Mouse (Mus musculus): ENCODE data around the gene Angptl8. TPM values are rescaled to one million over a fixed set of nuclear protein-coding genes. Genes with fewer than 3 reads are reported as not detected.
"Not testable (repeated sequence)": the region's sequence is repeated elsewhere in the genome, so short reads cannot be mapped to it uniquely, and the experiment has no call there.

Angptl8 gene
- polyA plus RNA-seq (2012; ENCODE audit: insufficient read depth, insufficient read length, missing spikeins) = 54.2 and 167 TPM in 2 replicates

DNA sequence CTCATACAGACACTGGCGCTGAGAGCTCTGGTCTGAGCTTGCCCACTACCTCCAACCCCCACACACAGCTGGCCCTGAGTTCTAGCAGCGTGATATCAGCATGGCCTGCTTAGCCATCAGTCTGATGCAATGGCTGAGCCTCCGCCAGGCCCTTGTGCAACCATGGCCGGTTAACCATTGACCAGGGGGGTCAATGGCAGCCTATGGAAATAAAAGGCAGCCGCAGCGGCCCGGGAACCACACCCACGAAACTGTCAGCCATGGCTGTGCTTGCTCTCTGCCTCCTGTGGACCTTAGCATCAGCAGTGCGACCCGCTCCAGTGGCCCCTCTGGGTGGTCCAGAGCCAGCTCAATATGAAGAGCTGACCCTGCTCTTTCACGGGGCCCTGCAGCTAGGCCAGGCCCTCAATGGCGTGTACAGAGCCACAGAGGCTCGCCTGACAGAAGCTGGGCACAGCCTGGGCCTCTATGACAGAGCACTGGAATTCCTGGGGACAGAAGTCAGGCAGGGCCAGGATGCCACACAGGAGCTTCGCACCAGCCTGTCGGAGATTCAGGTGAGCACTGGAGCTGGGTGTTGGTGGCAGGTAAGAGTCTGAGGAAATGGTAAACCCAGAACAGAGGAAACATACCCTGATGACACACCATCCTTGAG, at the start of gene Angptl8:
TSS of gene Angptl8 (plus strand) at position 253 of the 655 bp plus-strand sequence.
- Histone ChIP-seq H3K4me3 (ENCODE audit: insufficient read depth, low read depth, low read length) (peak within 1 kb of the TSS; percentile 67), H3K4me1 (ENCODE audit: control insufficient read depth, insufficient read depth, insufficient read length, low read length) (peaks cover 9% of the 10 kb centered on the region), H3K27ac (replicated peaks; ENCODE audit: low read depth, low read length) (peak within 1 kb of the TSS; percentile 93)

GRCm38 (mm10) chr9:21786309-21786708, 49.0 kb upstream of the Angptl8 start:
- H3K4me3 ChIP-seq (ENCODE audit: insufficient read depth, low read depth, low read length); H3K4me1 ChIP-seq (ENCODE audit: control insufficient read depth, insufficient read depth, insufficient read length, low read length); H3K27ac ChIP-seq (replicated peaks; ENCODE audit: low read depth, low read length): not testable (repeated sequence)

- H3K27ac ChIP-seq (replicated peaks; ENCODE audit: low read depth, low read length) = no peak overlapping the region
- no peak overlapping the region for H3K4me3 ChIP-seq (ENCODE audit: insufficient read depth, low read depth, low read length)
Observed at GRCm38 (mm10) chr9:21786906-21787305, 48.4 kb upstream of the Angptl8 start.

DNA sequence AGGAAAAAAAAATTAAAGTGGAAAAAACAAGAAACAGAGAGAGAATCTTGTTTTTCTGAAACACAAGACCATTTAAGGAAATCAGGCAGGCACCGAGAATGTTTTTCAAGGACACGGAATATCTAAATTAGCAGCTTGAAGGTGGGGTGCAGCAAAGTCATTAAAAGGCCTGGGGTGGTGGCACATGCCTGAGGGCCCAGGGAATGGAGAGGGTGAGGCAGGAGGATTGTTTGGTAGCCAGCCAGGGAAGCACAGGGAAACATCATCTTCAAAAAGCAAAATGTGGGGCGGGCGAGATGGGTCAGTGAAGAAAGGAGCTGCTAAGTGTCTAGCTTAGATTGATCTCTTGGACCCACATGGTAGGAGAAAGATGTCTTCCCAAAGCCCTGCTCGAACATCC, 47.7 kb upstream of the Angptl8 start:
- Histone ChIP-seq H3K27ac (replicated peaks; ENCODE audit: low read depth, low read length) (no peak overlapping the region), H3K4me3 (ENCODE audit: insufficient read depth, low read depth, low read length) (no peak overlapping the region), H3K4me1 (ENCODE audit: control insufficient read depth, insufficient read depth, insufficient read length, low read length) (peaks cover 9% of the 10 kb centered on the region)

More at GRCm38 (mm10) chr9:21786906-21787305, 48.4 kb upstream of the Angptl8 start:
- peaks cover 5% of the 10 kb centered on the region for H3K4me1 ChIP-seq (ENCODE audit: control insufficient read depth, insufficient read depth, insufficient read length, low read length)

GRCm38 (mm10) chr9:21788234-21788633, 47.1 kb upstream of the Angptl8 start:
- no peak overlapping the region for H3K4me3 ChIP-seq (ENCODE audit: insufficient read depth, low read depth, low read length)
- peaks cover 13% of the 10 kb centered on the region for H3K4me1 ChIP-seq (ENCODE audit: control insufficient read depth, insufficient read depth, insufficient read length, low read length)
- 0 out of 2 replicates have a peak overlapping the region, but pooled peaks have one; percentile 3 for H3K27ac ChIP-seq (replicated peaks; ENCODE audit: low read depth, low read length)

DNA sequence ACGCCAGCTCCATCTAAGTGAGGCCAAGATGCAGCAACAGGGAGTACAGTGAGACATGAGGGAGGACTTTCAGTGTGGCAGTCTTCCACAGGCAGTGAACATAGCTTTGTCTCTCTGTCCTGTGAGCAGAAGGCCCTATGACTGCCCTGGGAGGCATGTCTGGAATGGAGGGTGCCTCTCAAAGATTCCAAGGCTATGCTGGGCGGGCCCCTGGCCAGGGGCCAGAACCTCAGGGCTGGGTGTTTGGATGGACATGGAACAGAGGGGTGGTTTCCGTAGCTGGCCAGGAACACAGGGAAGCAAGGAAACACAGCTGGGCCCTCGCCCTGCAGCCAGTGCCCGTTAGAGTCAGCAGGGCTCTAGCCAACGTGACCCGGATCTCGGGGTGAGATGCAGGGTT, 43.4 kb upstream of the Angptl8 start:
- H3K4me3 ChIP-seq (ENCODE audit: insufficient read depth, low read depth, low read length) = no peak overlapping the region
- peak overlapping the region; percentile 23; the same call in 1 of the 2 replicates for H3K27ac ChIP-seq (replicated peaks; ENCODE audit: low read depth, low read length)
- peaks cover 14% of the 10 kb centered on the region for H3K4me1 ChIP-seq (ENCODE audit: control insufficient read depth, insufficient read depth, insufficient read length, low read length)

- Histone ChIP-seq H3K4me3 (ENCODE audit: insufficient read depth, low read depth, low read length) (no peak overlapping the region), H3K27ac (replicated peaks; ENCODE audit: low read depth, low read length) (no peak overlapping the region), H3K4me1 (ENCODE audit: control insufficient read depth, insufficient read depth, insufficient read length, low read length) (peaks cover 17% of the 10 kb centered on the region)
Observed at GRCm38 (mm10) chr9:21792644-21793043, 42.7 kb upstream of the Angptl8 start.

- H3K27ac ChIP-seq (replicated peaks; ENCODE audit: low read depth, low read length); H3K4me3 ChIP-seq (ENCODE audit: insufficient read depth, low read depth, low read length): not testable (repeated sequence)
- H3K4me1 ChIP-seq (ENCODE audit: control insufficient read depth, insufficient read depth, insufficient read length, low read length) = peaks cover 17% of the 10 kb centered on the region
Observed at GRCm38 (mm10) chr9:21793507-21793906, 41.8 kb upstream of the Angptl8 start.

GRCm38 (mm10) chr9:21794344-21794834, 40.9 kb upstream of the Angptl8 start:
- no peak overlapping the region for H3K4me3 ChIP-seq (ENCODE audit: insufficient read depth, low read depth, low read length)
- no peak overlapping the region for H3K27ac ChIP-seq (replicated peaks; ENCODE audit: low read depth, low read length)
- peaks cover 20% of the 10 kb centered on the region for H3K4me1 ChIP-seq (ENCODE audit: control insufficient read depth, insufficient read depth, insufficient read length, low read length)

GRCm38 (mm10) chr9:21794925-21795324, 40.4 kb upstream of the Angptl8 start:
- H3K27ac ChIP-seq (replicated peaks; ENCODE audit: low read depth, low read length) = no peak overlapping the region
- no peak overlapping the region for H3K4me3 ChIP-seq (ENCODE audit: insufficient read depth, low read depth, low read length)
- peaks cover 20% of the 10 kb centered on the region for H3K4me1 ChIP-seq (ENCODE audit: control insufficient read depth, insufficient read depth, insufficient read length, low read length)

- H3K4me3 ChIP-seq (ENCODE audit: insufficient read depth, low read depth, low read length) = no peak overlapping the region
- peaks cover 20% of the 10 kb centered on the region for H3K4me1 ChIP-seq (ENCODE audit: control insufficient read depth, insufficient read depth, insufficient read length, low read length)
- no peak overlapping the region for H3K27ac ChIP-seq (replicated peaks; ENCODE audit: low read depth, low read length)
Observed at GRCm38 (mm10) chr9:21795579-21795978, 39.7 kb upstream of the Angptl8 start.

DNA sequence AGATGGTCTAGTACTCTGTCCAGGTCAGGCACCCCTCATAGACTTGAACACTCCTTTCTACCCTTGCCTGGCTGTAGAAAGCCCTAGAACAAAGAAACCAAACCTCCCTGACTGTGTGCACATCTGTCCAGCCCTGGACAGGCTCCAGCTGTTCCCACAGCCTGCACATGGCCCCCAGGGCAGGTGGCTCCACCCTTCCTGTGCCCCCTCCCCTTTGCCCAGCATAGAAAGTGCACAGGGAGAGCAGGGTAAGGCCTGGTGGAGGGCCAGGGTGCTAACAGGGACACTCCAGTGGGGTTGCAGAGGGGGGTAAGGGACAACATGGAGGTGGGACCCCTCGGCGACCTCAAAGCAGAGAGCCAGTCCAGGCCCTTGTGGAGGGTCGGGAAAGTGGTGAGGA, 39.1 kb upstream of the Angptl8 start:
- H3K4me1 ChIP-seq (ENCODE audit: control insufficient read depth, insufficient read depth, insufficient read length, low read length) = peaks cover 20% of the 10 kb centered on the region
- no peak overlapping the region for H3K27ac ChIP-seq (replicated peaks; ENCODE audit: low read depth, low read length)
- no peak overlapping the region; the same call in 1 of the 2 replicates for H3K4me3 ChIP-seq (ENCODE audit: insufficient read depth, low read depth, low read length)

DNA sequence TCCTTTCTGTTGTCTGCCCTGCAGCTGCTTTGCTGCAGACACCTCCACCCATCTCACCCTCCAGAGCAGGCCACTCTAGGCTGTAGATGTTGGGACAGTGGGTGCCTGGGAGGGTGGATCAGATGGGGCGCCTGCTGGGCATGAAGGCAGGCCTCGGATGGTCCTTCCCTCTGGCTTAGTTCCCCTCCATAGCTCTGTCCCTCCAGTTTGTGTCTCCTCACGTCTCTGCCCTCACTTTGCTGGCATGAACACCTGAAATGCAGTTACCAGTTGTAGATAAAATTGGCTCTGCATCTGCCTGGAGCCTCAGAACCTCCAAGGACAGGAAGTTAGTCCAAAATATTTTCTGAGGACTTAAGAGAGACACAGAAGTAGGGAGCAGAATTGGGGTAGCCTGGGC, 38.4 kb upstream of the Angptl8 start:
- peak overlapping the region; percentile 92 for H3K4me3 ChIP-seq (ENCODE audit: insufficient read depth, low read depth, low read length)
- H3K4me1 ChIP-seq (ENCODE audit: control insufficient read depth, insufficient read depth, insufficient read length, low read length) = peaks cover 20% of the 10 kb centered on the region
- H3K27ac ChIP-seq (replicated peaks; ENCODE audit: low read depth, low read length) = no peak overlapping the region

DNA sequence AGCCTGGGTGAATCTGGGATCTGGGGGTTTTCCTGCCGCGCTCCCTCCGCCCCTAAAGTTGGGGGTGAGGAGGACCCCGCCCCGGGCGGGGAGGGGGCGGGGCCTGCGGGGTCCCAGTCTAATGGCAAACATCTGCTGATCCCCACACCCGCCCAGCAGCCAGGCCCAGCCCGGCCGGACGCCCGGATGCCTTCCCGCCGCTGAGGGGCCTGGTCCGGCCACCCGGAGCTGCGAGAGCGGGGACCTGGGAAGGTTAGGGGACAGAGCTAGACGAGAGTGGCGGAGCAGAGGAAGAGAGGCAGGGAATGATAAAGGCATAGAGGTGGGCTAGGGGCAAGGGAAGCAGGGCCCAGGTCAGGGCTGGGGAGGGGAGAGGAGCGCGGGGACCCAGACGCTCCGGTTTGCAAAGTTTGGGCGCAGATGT, 37.4 kb upstream of the Angptl8 start:
- Histone ChIP-seq H3K4me1 (ENCODE audit: control insufficient read depth, insufficient read depth, insufficient read length, low read length) (peaks cover 13% of the 10 kb centered on the region), H3K27ac (replicated peaks; ENCODE audit: low read depth, low read length) (peak overlapping the region; percentile 80), H3K4me3 (ENCODE audit: insufficient read depth, low read depth, low read length) (peak overlapping the region; percentile 92)

GRCm38 (mm10) chr9:21798345-21799009, 36.8 kb upstream of the Angptl8 start, which contains the start of gene Kank2:
Gene Kank2 (minus strand): TSS chr9:21798744.
- Histone ChIP-seq H3K4me1 (ENCODE audit: control insufficient read depth, insufficient read depth, insufficient read length, low read length) (peaks cover 12% of the 10 kb centered on the region), H3K4me3 (ENCODE audit: insufficient read depth, low read depth, low read length) (peak within 1 kb of the TSS; percentile 92), H3K27ac (replicated peaks; ENCODE audit: low read depth, low read length) (peak within 1 kb of the TSS; percentile 85)
